Mouse (Mus musculus): ENCODE results near the gene Rbm5. TPM values are rescaled to one million over a fixed set of nuclear protein-coding genes. Genes with fewer than 3 reads are reported as not detected.

The Rbm5 gene
- polyA plus RNA-seq, 1 experiment from 2014 or later = 184 TPM

DNA sequence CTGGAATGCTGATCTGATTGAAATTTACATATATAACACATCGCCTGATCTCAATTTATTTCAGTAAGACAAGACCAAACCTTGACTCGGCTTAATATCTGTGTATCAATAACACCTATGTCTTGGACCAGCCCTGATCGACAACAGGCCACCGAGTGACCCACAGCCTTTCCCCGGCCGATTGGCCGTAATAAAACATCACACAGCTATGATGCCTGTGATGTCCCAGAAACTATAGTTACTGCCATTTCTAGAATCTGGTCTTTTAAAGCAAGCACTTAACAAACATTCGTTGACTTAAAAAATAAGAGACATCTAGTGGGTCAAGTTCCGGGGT is 791 bp downstream of the Rbm5 start:
- no peaks in the 10 kb centered on the region for H3K27me3 ChIP-seq (ENCODE audit: control insufficient read depth, insufficient read depth, low read length)
- DNase-seq (ENCODE audit: low spot score) = no peak
- peak overlapping the region; percentile 60 for H3K4me2 ChIP-seq (ENCODE audit: low read depth, low read length)
- H3K4me1 ChIP-seq (ENCODE audit: control insufficient read depth, insufficient read depth, low read length) = no peaks in the 10 kb centered on the region
- peaks cover 20% of the 10 kb centered on the region for H3K36me3 ChIP-seq (replicated peaks; ENCODE audit: control insufficient read depth, insufficient read depth, low read depth, low read length)
- H3K27ac ChIP-seq (replicated peaks; ENCODE audit: low read depth, low read length) = peak overlapping the region; percentile 72
- no peak for ATAC-seq (replicated peaks; ENCODE audit: insufficient number of reproducible peaks, low FRiP score, low TSS enrichment, low read depth)
- 2% methylated on average over 9 of the region's 9 CpGs for WGBS
- H3K4me3 ChIP-seq (ENCODE audit: low read depth, low read length) = peak overlapping the region; percentile 99
- H3K9me3 ChIP-seq (replicated peaks; ENCODE audit: control insufficient read depth, low read length) = no peaks in the 10 kb centered on the region
- H3K9ac ChIP-seq (replicated peaks; ENCODE audit: low read length) = peak overlapping the region; percentile 98

DNA sequence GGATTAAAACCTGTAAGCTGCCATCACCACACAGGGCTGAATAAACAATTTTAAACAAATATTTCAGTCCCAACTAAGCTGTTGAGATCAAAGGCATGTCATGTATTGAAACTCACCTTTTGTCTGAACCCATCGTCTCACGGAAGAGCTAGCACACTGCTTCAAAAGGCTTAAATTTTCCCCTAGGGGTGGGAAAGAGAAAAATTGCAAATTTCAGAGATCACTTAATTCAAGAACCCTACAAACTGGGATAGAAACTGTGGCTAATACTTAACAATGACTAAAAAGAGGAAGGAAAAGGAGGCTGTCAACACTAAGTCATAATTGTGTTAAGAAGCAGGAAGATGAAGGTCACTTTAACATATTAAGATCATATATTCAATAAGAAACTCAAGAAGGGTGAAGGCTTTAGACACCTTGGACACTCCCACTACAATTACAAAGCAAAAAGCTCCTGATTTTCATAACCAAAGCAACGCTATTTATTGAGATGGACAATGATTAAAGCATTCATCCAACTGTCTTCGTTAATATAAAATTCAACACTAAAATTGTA is 1.3 kb downstream of the Rbm5 start:
- DNase-seq (ENCODE audit: low spot score) = peak; percentile 9
- no peaks in the 10 kb centered on the region for H3K9me3 ChIP-seq (replicated peaks; ENCODE audit: control insufficient read depth, low read length)
- ATAC-seq (replicated peaks; ENCODE audit: insufficient number of reproducible peaks, low FRiP score, low TSS enrichment, low read depth) = no peak
- WGBS = 24% methylated on average over 4 of the region's 4 CpGs
- H3K4me1 ChIP-seq (ENCODE audit: control insufficient read depth, insufficient read depth, low read length) = no peaks in the 10 kb centered on the region
- peak overlapping the region; percentile 60 for H3K4me2 ChIP-seq (ENCODE audit: low read depth, low read length)
- peaks cover 20% of the 10 kb centered on the region for H3K36me3 ChIP-seq (replicated peaks; ENCODE audit: control insufficient read depth, insufficient read depth, low read depth, low read length)
- H3K4me3 ChIP-seq (ENCODE audit: low read depth, low read length) = peak overlapping the region; percentile 99
- H3K27me3 ChIP-seq (ENCODE audit: control insufficient read depth, insufficient read depth, low read length) = no peaks in the 10 kb centered on the region
- H3K9ac ChIP-seq (replicated peaks; ENCODE audit: low read length) = peak overlapping the region; percentile 51
- H3K27ac ChIP-seq (replicated peaks; ENCODE audit: low read depth, low read length) = no peak overlapping the region

DNA sequence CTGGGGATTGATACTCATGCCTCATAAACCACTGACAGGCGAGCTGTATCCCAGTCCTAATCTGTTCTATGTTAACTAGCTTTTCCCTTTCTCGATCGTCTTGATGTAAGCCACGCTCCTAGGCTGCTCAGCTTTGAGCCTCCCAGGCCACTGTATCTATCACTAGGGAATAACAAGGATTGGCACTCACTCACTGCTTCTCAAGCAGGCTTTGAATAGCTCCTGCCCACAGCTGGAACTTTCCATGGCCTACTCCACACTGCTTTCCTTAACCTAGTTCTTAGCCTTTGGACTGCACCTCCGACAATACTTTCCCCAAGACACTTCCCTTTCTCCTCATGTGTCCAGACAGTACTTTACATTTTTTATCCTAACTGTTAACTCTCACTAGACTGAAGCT is 1.9 kb downstream of the Rbm5 start:
- H3K4me3 ChIP-seq (ENCODE audit: low read depth, low read length) = peak overlapping the region; percentile 99; the same call in 1 of the 2 replicates
- no peak for ATAC-seq (replicated peaks; ENCODE audit: insufficient number of reproducible peaks, low FRiP score, low TSS enrichment, low read depth)
- H3K27me3 ChIP-seq (ENCODE audit: control insufficient read depth, insufficient read depth, low read length) = no peaks in the 10 kb centered on the region
- DNase-seq (ENCODE audit: low spot score) = no peak
- no peak overlapping the region for H3K27ac ChIP-seq (replicated peaks; ENCODE audit: low read depth, low read length)
- no peaks in the 10 kb centered on the region for H3K9me3 ChIP-seq (replicated peaks; ENCODE audit: control insufficient read depth, low read length)
- H3K9ac ChIP-seq (replicated peaks; ENCODE audit: low read length) = no peak overlapping the region
- peaks cover 21% of the 10 kb centered on the region for H3K36me3 ChIP-seq (replicated peaks; ENCODE audit: control insufficient read depth, insufficient read depth, low read depth, low read length)
- H3K4me2 ChIP-seq (ENCODE audit: low read depth, low read length) = peak overlapping the region; percentile 60; the same call in 1 of the 2 replicates
- H3K4me1 ChIP-seq (ENCODE audit: control insufficient read depth, insufficient read depth, low read length) = no peaks in the 10 kb centered on the region
- WGBS = 87% methylated on average over 5 of the region's 5 CpGs

DNA sequence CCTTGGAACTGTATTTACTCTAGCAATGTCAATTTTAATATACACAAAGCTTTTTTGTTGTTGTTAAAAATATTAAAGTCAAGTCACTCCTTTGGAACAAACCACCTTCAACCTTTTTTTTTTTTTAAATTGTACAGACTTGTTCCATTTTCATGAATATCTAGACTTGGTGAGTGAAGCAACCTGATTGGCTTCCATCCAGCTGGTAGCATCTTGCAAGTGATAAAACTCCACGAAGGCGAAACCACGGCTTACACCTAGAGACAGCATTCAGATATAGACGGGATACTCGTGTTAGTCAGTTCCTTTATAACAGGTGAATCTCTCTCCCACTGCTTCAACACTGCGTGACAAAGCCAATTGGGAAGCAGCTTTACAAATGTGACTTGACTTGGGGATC is 11.2 kb downstream of the Rbm5 start:
- no peak overlapping the region for H3K4me2 ChIP-seq (ENCODE audit: low read depth, low read length)
- H3K36me3 ChIP-seq (replicated peaks; ENCODE audit: control insufficient read depth, insufficient read depth, low read depth, low read length) = peaks cover 20% of the 10 kb centered on the region
- no peak overlapping the region for H3K4me3 ChIP-seq (ENCODE audit: low read depth, low read length)
- ATAC-seq (replicated peaks; ENCODE audit: insufficient number of reproducible peaks, low FRiP score, low TSS enrichment, low read depth) (no peak), DNase-seq (ENCODE audit: low spot score) (no peak)
- no peak overlapping the region for H3K9ac ChIP-seq (replicated peaks; ENCODE audit: low read length)
- no peaks in the 10 kb centered on the region for H3K27me3 ChIP-seq (ENCODE audit: control insufficient read depth, insufficient read depth, low read length)
- H3K4me1 ChIP-seq (ENCODE audit: control insufficient read depth, insufficient read depth, low read length) = no peaks in the 10 kb centered on the region
- 95% methylated on average over 6 of the region's 6 CpGs for WGBS
- no peak overlapping the region for H3K27ac ChIP-seq (replicated peaks; ENCODE audit: low read depth, low read length)
- H3K9me3 ChIP-seq (replicated peaks; ENCODE audit: control insufficient read depth, low read length) = no peaks in the 10 kb centered on the region

DNA sequence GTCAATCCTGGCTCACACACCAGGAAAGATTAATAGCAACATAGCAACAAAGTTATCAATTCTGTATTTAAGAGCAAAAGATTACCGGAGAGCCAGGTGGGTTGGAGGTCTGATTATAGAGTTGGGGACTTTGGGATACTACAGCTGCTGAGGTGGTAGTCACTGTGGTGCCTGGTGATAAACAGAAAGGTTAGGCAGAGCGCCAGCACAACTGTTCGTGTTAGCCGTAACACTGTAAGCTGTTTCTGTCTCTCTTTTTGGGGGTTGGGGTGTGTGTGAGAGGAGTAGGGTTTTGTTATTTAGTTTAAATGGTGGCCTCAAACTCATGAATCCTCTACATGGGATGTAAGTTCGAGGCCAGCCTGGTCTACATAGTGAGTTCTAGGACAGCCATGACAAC is 20.4 kb downstream of the Rbm5 start:
- Histone ChIP-seq H3K4me1 (ENCODE audit: control insufficient read depth, insufficient read depth, low read length) (no peaks in the 10 kb centered on the region), H3K9ac (replicated peaks; ENCODE audit: low read length) (no peak overlapping the region), H3K4me2 (ENCODE audit: low read depth, low read length) (no peak overlapping the region), H3K27me3 (ENCODE audit: control insufficient read depth, insufficient read depth, low read length) (no peaks in the 10 kb centered on the region), H3K4me3 (ENCODE audit: low read depth, low read length) (no peak overlapping the region), H3K36me3 (replicated peaks; ENCODE audit: control insufficient read depth, insufficient read depth, low read depth, low read length) (peaks cover 55% of the 10 kb centered on the region), H3K9me3 (replicated peaks; ENCODE audit: control insufficient read depth, low read length) (no peaks in the 10 kb centered on the region), H3K27ac (replicated peaks; ENCODE audit: low read depth, low read length) (no peak overlapping the region)
- no peak for ATAC-seq (replicated peaks; ENCODE audit: insufficient number of reproducible peaks, low FRiP score, low TSS enrichment, low read depth)
- DNase-seq (ENCODE audit: low spot score) = no peak
- 96% methylated on average over 5 of the region's 5 CpGs for WGBS

DNA sequence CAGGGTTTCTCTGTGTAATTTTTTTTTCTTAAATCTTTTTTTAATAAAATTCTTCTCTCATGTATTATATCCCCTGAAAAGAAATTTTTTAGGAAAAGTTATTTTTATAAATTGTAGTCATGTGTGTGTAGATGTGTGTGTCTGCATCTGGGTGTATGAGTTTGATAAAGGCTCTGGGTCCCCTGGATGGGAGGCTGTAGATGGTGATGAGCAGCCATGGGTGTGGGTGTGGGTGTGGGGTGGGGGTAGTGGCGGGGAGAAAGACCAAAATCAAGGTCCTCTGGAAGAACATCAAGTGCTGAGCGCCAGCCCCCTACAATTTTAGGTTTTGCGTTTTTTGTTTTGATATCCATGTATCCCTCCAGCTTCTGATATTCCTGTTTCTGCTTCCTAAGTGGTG is 22.7 kb downstream of the Rbm5 start:
- no peak overlapping the region for H3K9ac ChIP-seq (replicated peaks; ENCODE audit: low read length)
- DNase-seq (ENCODE audit: low spot score) (no peak), ATAC-seq (replicated peaks; ENCODE audit: insufficient number of reproducible peaks, low FRiP score, low TSS enrichment, low read depth) (no peak)
- H3K27me3 ChIP-seq (ENCODE audit: control insufficient read depth, insufficient read depth, low read length) = no peaks in the 10 kb centered on the region
- H3K9me3 ChIP-seq (replicated peaks; ENCODE audit: control insufficient read depth, low read length) = no peaks in the 10 kb centered on the region
- no peak overlapping the region for H3K27ac ChIP-seq (replicated peaks; ENCODE audit: low read depth, low read length)
- H3K4me1 ChIP-seq (ENCODE audit: control insufficient read depth, insufficient read depth, low read length) = no peaks in the 10 kb centered on the region
- no peak overlapping the region for H3K4me2 ChIP-seq (ENCODE audit: low read depth, low read length)
- 98% methylated on average over 3 of the region's 3 CpGs for WGBS
- peaks cover 63% of the 10 kb centered on the region for H3K36me3 ChIP-seq (replicated peaks; ENCODE audit: control insufficient read depth, insufficient read depth, low read depth, low read length)
- H3K4me3 ChIP-seq (ENCODE audit: low read depth, low read length) = no peak overlapping the region

DNA sequence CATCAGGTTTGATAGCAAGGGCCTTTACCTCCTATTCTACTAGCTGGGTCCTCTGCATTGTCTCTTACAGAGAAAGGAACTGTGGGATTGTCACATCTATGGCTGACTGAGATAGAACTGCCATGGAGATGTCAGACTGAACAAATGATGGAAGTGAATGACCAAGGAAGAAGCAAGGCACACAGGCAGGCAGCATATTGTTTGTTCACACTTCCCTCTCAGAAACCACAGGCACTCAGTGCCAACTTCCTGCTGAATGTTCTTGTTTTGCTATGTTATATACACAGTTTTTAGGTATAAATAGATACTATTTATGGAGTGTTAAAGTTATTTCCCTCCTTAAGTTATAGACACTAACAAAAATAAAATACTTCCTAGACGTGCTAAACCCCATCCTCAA is 23.5 kb downstream of the Rbm5 start:
- Histone ChIP-seq H3K27me3 (ENCODE audit: control insufficient read depth, insufficient read depth, low read length) (no peaks in the 10 kb centered on the region), H3K9ac (replicated peaks; ENCODE audit: low read length) (no peak overlapping the region), H3K4me1 (ENCODE audit: control insufficient read depth, insufficient read depth, low read length) (no peaks in the 10 kb centered on the region), H3K36me3 (replicated peaks; ENCODE audit: control insufficient read depth, insufficient read depth, low read depth, low read length) (peaks cover 68% of the 10 kb centered on the region), H3K4me2 (ENCODE audit: low read depth, low read length) (no peak overlapping the region), H3K4me3 (ENCODE audit: low read depth, low read length) (no peak overlapping the region), H3K9me3 (replicated peaks; ENCODE audit: control insufficient read depth, low read length) (no peaks in the 10 kb centered on the region), H3K27ac (replicated peaks; ENCODE audit: low read depth, low read length) (no peak overlapping the region)
- ATAC-seq (replicated peaks; ENCODE audit: insufficient number of reproducible peaks, low FRiP score, low TSS enrichment, low read depth) (no peak), DNase-seq (ENCODE audit: low spot score) (no peak)
- 93% methylated on average over 1 of the region's 1 CpGs for WGBS

DNA sequence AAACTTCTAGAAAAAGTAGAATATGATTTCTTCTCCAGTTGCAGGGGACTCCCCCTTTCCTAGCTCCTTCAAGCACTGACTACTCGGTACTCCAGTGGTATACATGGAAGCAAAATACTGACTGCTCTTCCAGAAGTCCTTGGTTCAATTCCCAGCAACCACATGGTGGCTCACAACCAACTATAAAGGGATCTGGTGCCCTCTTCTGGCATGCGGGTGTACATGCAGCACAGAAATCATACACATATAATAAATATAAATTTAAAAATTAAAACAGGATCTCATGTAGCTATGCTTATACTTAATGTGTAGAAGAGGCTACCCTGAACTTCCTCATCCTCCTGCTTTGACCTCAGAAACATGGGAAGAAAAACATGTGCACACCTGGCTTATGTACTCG is 24.1 kb downstream of the Rbm5 start:
- no peak overlapping the region for H3K9ac ChIP-seq (replicated peaks; ENCODE audit: low read length)
- no peak overlapping the region for H3K4me2 ChIP-seq (ENCODE audit: low read depth, low read length)
- H3K27me3 ChIP-seq (ENCODE audit: control insufficient read depth, insufficient read depth, low read length) = no peaks in the 10 kb centered on the region
- H3K27ac ChIP-seq (replicated peaks; ENCODE audit: low read depth, low read length) = no peak overlapping the region
- WGBS = 88% methylated on average over 3 of the region's 3 CpGs
- ATAC-seq (replicated peaks; ENCODE audit: insufficient number of reproducible peaks, low FRiP score, low TSS enrichment, low read depth) (no peak), DNase-seq (ENCODE audit: low spot score) (no peak)
- no peaks in the 10 kb centered on the region for H3K9me3 ChIP-seq (replicated peaks; ENCODE audit: control insufficient read depth, low read length)
- peaks cover 66% of the 10 kb centered on the region for H3K36me3 ChIP-seq (replicated peaks; ENCODE audit: control insufficient read depth, insufficient read depth, low read depth, low read length)
- no peaks in the 10 kb centered on the region for H3K4me1 ChIP-seq (ENCODE audit: control insufficient read depth, insufficient read depth, low read length)
- H3K4me3 ChIP-seq (ENCODE audit: low read depth, low read length) = no peak overlapping the region

Measured in embryonic facial prominence, embryonic 11.5 days (tissue).